Mouse (Mus musculus): Measurements from ENCODE around the gene Rpf1.

DNA sequence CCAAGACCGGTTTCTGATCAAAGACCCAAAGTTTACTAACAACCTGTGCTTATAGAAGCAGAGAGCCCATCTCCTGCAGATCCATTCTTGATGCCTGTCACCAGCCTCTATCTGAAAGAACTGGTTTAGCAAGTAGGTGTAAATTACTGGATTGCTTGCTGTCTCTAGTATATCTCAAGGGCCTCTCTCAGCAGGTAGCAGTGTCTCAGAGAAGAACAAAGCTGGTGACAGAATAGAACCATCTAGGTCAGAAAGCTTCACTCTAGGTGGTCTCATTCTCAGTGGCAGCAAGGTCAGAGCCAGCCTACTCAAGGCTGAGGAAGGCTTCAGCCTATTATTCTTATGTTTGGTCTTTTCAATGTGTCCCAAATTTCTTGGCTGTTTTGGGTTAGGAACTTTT lies 22.4 kb upstream of the Rpf1 start:
- TF ChIP-seq CTCF (IDR thresholded peaks at IDR 0.05; ENCODE audit: insufficient read depth, low read length) (no peak), POLR2A (IDR thresholded peaks at IDR 0.05; ENCODE audit: borderline replicate concordance, extremely low read depth, low read depth, low read length) (no peak)
